Mouse (Mus musculus): ENCODE data around the gene Zic1.

DNA sequence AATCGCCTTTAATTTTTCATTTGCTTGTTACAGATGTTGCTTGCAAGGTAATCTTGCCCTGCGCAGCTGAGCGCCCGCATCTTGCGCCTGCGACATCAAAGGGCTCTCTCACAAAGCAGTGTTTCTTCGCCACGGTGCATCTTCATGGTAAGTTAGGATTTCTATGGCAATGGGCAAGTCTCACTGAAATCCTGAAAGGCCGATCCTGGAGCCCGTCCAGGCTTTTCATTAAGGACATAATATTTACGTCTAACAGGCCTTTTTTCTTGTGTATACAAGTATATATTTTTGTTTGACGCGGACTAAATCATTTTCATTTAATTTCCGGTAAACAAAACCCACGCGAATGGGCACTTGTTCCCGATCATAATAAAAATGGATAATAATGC lies 20.9 kb upstream of the Zic1 start:
- TF ChIP-seq POLR2A (IDR thresholded peaks at IDR 0.05; ENCODE audit: low read depth, low read length) (no peak), CTCF (IDR thresholded peaks at IDR 0.05; ENCODE audit: extremely low read depth, insufficient read depth, insufficient read length, insufficient replicate concordance) (no peak)

All from spleen, adult 2 months (tissue).